Mouse (Mus musculus) liver, embryonic 14.5 days (tissue): ENCODE data around the gene Itgad. TPM values are rescaled to one million over a fixed set of nuclear protein-coding genes. Genes with fewer than 3 reads are reported as not detected.
"Not testable (repeated sequence)": the region's sequence is repeated elsewhere in the genome, so short reads cannot be mapped to it uniquely, and the experiment has no call there.

Experiments used
- ATAC-seq: fragments of 200-750 bp; cut with Nextera tagmentation; 2 replicates; pipeline ENCODE4 v1.8.0; 2017; ENCODE audit warnings: moderate number of reproducible peaks, mild to moderate bottlenecking, moderate library complexity; ENCODE audit not compliant: insufficient read depth
- DNase-seq, 3 experiments: peaks; one replicate each; pipeline ENCODE4 v3.0.0-alpha.2; 2012 to 2013; ENCODE audit warnings: low read depth in 3 of 3, low spot score in 3 of 3
- H3K27ac ChIP-seq: fragments of 300-500 bp; sonication (generic); 2 replicates; pipeline ENCODE4 v1.5.1; 2014; ENCODE audit warnings: moderate library complexity, mild to moderate bottlenecking, control low read depth, inconsistent platforms
- H3K27me3 ChIP-seq: fragments of 300-500 bp; sonication (generic); 2 replicates; pipeline ENCODE4 v1.6.1; 2014; ENCODE audit warnings: mild to moderate bottlenecking, low read length, moderate library complexity; ENCODE audit not compliant: control insufficient read depth, insufficient read depth
- H3K36me3 ChIP-seq: fragments of 300-500 bp; sonication (generic); replicated peaks from 2 replicates; pipeline ENCODE4 v1.6.1; 2014; ENCODE audit warnings: low read depth; ENCODE audit not compliant: control insufficient read depth, insufficient read depth
- H3K4me1 ChIP-seq, 2 experiments: fragments of 200-500 bp in 1 of 2; fragments of 300-500 bp in 1 of 2; sonication (generic) in 1 of 2; replicated peaks; 2 replicates each; pipeline ENCODE4 v1.6.1; 2012 to 2014; ENCODE audit warnings: antibody characterized with exemption in 1 of 2, inconsistent platforms in 1 of 2, low read length in 1 of 2; ENCODE audit not compliant: control insufficient read depth in 2 of 2, insufficient read depth in 2 of 2
- H3K4me2 ChIP-seq: fragments of 300-500 bp; sonication (generic); 2 replicates; pipeline ENCODE4 v1.6.1; 2014; ENCODE audit warnings: low read depth, mild to moderate bottlenecking, control low read depth, moderate library complexity
- H3K4me3 ChIP-seq, 2 experiments: fragments of 200-500 bp in 1 of 2; fragments of 300-500 bp in 1 of 2; sonication (generic) in 1 of 2; 2 replicates each; pipeline ENCODE4 v1.5.1; 2012 to 2014; ENCODE audit warnings: low read depth in 2 of 2, low read length in 2 of 2, mild to moderate bottlenecking in 2 of 2, control low read depth in 1 of 2, inconsistent platforms in 1 of 2, moderate library complexity in 1 of 2; ENCODE audit not compliant: insufficient read depth in 1 of 2
- H3K9ac ChIP-seq: fragments of 300-500 bp; sonication (generic); replicated peaks from 2 replicates; pipeline ENCODE4 v1.6.1; 2014; ENCODE audit warnings: mild to moderate bottlenecking, control low read depth, moderate library complexity
- H3K9me3 ChIP-seq: fragments of 300-500 bp; sonication (generic); 2 replicates; pipeline ENCODE4 v1.6.1; 2016; ENCODE audit warnings: low read length, mixed read lengths; ENCODE audit not compliant: control insufficient read depth
- CTCF ChIP-seq: IDR thresholded peaks from 2 replicates; pipeline ENCODE4 v1.5.1; 2016; ENCODE audit warnings: antibody characterized with exemption, low read depth, control low read depth
- EP300 ChIP-seq: IDR thresholded peaks from 2 replicates; pipeline ENCODE4 v1.6.1; 2016; ENCODE audit warnings: antibody characterized with exemption, low read depth
- WGBS: fragments of 180-500 bp; shearing (Covaris S2); extraction: QIAGEN DNeasy Blood & Tissue Kit; methylation state at CpG from one replicate; pipeline ENCODE4 v1.1.7; 2014; ENCODE audit not compliant: insufficient replicate concordance; 5-methylcytosine and 5-hydroxymethylcytosine counted together
- polyA plus RNA-seq, 2 experiments: library from polyadenylated mRNA; depleted of rRNA in 1 of 2; stranded (reverse) in 1 of 2; unstranded in 1 of 2; fragments of >200 nt; fragmentation: Nextera tagmentation in 1 of 2; extraction: Ambion mirVana in 1 of 2; gene quantifications; 2 replicates each; pipeline versions ENCODE4 v1.2.1 to v1.2.3; 2012 to 2014

Gene Itgad
- polyA plus RNA-seq, 2 experiments: 0.01 TPM; not detected in 1

- ATAC-seq (no peak), DNase-seq (no peak)
- Histone ChIP-seq H3K9ac (no peak overlapping the region), H3K4me2 (no peak overlapping the region), H3K9me3 (no peaks in the 10 kb centered on the region), H3K36me3 (no peaks in the 10 kb centered on the region), H3K27me3 (no peaks in the 10 kb centered on the region), H3K4me1 (no peaks in the 10 kb centered on the region), H3K27ac (no peak overlapping the region), H3K4me3 (no peak overlapping the region)
- WGBS: 76% methylated on average over 8 of the region's 8 CpGs
- TF ChIP-seq EP300: no peak
- TF ChIP-seq CTCF: no peak
Measured at GRCm38 (mm10) chr7:128150970-128151369, 3.2 kb upstream of the Itgad start.

GRCm38 (mm10) chr7:128154924-128155323, 748 bp downstream of the Itgad start:
- H3K36me3 ChIP-seq: no peaks in the 10 kb centered on the region
- no peaks in the 10 kb centered on the region for H3K9me3 ChIP-seq
- H3K9ac ChIP-seq: no peak overlapping the region
- no peak overlapping the region for H3K27ac ChIP-seq
- H3K27me3 ChIP-seq: no peaks in the 10 kb centered on the region
- no peak overlapping the region for H3K4me3 ChIP-seq
- 59% methylated on average over 10 of the region's 10 CpGs for WGBS
- no peak for TF ChIP-seq CTCF
- no peak for TF ChIP-seq EP300
- ATAC-seq (no peak), DNase-seq (no peak)
- no peaks in the 10 kb centered on the region for H3K4me1 ChIP-seq
- no peak overlapping the region for H3K4me2 ChIP-seq

GRCm38 (mm10) chr7:128158688-128159354, 4.6 kb downstream of the Itgad start:
- DNase-seq, H3K27me3 ChIP-seq, H3K4me3 ChIP-seq, ATAC-seq, H3K9me3 ChIP-seq, H3K27ac ChIP-seq, H3K9ac ChIP-seq, H3K4me1 ChIP-seq, H3K36me3 ChIP-seq, H3K4me2 ChIP-seq: not testable (repeated sequence)
- WGBS: 16% methylated on average over 7 of the region's 8 CpGs

GRCm38 (mm10) chr7:128164001-128164400, 9.8 kb downstream of the Itgad start:
- H3K27me3 ChIP-seq: no peaks in the 10 kb centered on the region
- H3K27ac ChIP-seq: no peak overlapping the region
- H3K36me3 ChIP-seq: no peaks in the 10 kb centered on the region
- H3K4me3 ChIP-seq: no peak overlapping the region
- WGBS: 63% methylated on average over 4 of the region's 4 CpGs
- TF ChIP-seq CTCF (no peak), EP300 (no peak)
- DNase-seq: no peak
- no peaks in the 10 kb centered on the region for H3K9me3 ChIP-seq
- ATAC-seq: no peak
- H3K4me2 ChIP-seq: no peak overlapping the region
- H3K4me1 ChIP-seq: no peaks in the 10 kb centered on the region
- no peak overlapping the region for H3K9ac ChIP-seq

GRCm38 (mm10) chr7:128166391-128166790, 12.2 kb downstream of the Itgad start:
- WGBS: 75% methylated on average over 7 of the region's 7 CpGs
- H3K27ac ChIP-seq: no peak overlapping the region
- H3K4me1 ChIP-seq: no peaks in the 10 kb centered on the region
- no peak for TF ChIP-seq EP300
- TF ChIP-seq CTCF: no peak
- no peak for ATAC-seq
- no peak overlapping the region for H3K4me2 ChIP-seq
- DNase-seq: no peak
- no peaks in the 10 kb centered on the region for H3K9me3 ChIP-seq
- no peaks in the 10 kb centered on the region for H3K27me3 ChIP-seq
- H3K4me3 ChIP-seq: no peak overlapping the region
- H3K9ac ChIP-seq: no peak overlapping the region
- H3K36me3 ChIP-seq: no peaks in the 10 kb centered on the region
